Mouse (Mus musculus) neutrophil, adult 59 days (primary cell): ENCODE data around the gene Ereg. TPM values are rescaled to one million over a fixed set of nuclear protein-coding genes. Genes with fewer than 3 reads are reported as not detected.

Source experiments
- total RNA-seq, 2 experiments: library from RNA; stranded (reverse); gene quantifications; 1 replicate in 1 of 2; 2 replicates in 1 of 2; pipeline ENCODE4 v1.2.4; 2023

The Ereg gene
- total RNA-seq, result not detected

DNA sequence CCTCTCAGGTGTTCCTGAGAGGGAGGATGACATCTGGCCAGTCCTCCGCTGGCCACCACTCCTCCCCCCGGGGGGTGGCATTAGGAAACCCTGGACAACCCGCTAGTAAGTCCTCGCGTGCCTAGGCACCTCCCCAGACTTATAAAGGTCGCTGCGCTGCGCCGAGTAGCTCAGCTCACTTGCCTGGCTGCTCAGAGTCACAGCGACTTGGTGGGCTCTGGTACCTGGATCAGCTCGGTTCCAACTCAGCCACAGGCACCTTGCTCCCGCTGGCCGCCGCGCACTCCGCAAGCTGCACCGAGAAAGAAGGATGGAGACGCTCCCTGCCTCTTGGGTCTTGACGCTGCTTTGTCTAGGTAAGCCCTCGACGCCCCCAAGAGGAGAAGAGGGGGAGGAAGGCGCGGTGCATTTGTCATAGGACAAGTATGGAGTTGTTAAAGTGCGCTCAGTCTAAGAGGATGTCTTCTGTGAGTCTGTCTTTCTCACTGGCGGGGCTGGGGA, at the start of gene Ereg:
Gene Ereg, plus strand, starts transcription at position 173 of the 501 bp plus-strand sequence.

DNA sequence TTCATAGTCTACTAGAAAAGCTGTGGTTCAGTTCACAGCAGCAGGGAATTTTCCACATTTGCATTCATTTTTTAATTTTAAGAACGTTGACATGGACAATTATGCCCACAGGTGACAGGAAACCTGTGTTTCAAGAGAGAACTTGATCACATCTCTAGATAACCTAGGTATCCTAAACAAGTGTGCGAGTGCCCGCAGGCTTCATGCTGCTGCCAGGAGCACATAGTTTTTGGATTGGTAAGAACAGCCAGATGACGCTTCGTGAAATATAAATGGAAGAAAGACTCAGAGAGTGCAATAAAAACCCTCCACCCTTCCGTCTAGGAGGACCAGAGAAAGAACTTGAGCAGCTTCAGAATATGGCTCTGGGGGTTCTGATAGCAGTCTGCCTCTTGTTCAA, 47.3 kb upstream of the Ereg start, which contains the start of gene Epgn:
Gene Epgn, plus strand, starts transcription at position 301 of the 400 bp plus-strand sequence.

GRCm38 (mm10) chr5:91139446-91139873, 65.0 kb downstream of the Ereg start, which contains the start of gene Areg:
Gene Areg (plus strand): TSS chr5:91139599.

Other genes with a start within 250 kb of the Ereg start
- not detected for gene Cxcl1, start 183.4 kb upstream of the Ereg start, total RNA-seq
- gene Cxcl2, start 170.8 kb upstream of the Ereg start, total RNA-seq, result 100 to 1,000 TPM; 405 to 433 TPM
- gene Mthfd2l, start 143.5 kb upstream of the Ereg start, total RNA-seq, result 1 to 10 TPM; 2.5 to 3.9 TPM
- gene Epgn, start 47.2 kb upstream of the Ereg start, total RNA-seq, result under 1 TPM in 1 of 2 experiments, not detected in 1; 0.51 TPM
- gene Areg, start 65.0 kb downstream of the Ereg start, total RNA-seq, result under 1 TPM in 1 of 2 experiments, not detected in 1; 0.62 TPM